Mouse (Mus musculus) G1E (cell line): ENCODE measurements around the gene Sox2. TPM values are rescaled to one million over a fixed set of nuclear protein-coding genes. Genes with fewer than 3 reads are reported as not detected.

ENCODE experiments used
- ATAC-seq: 2 replicates; pipeline ENCODE4 v1.8.0; 2016; ENCODE audit warnings: mild to moderate bottlenecking; ENCODE audit not compliant: insufficient number of reproducible peaks, poor library complexity, low FRiP score, severe bottlenecking; ENCODE audit errors: extremely low read depth
- DNase-seq: peaks from one replicate; pipeline ENCODE4 v3.0.0; 2012; ENCODE audit warnings: low spot score
- H3K27me3 ChIP-seq: 2 replicates; pipeline ENCODE4 v1.6.1; 2012; ENCODE audit warnings: mild to moderate bottlenecking, low read length, inconsistent platforms; ENCODE audit not compliant: insufficient read depth
- H3K36me3 ChIP-seq: replicated peaks from 2 replicates; pipeline ENCODE3; 2012; ENCODE audit warnings: mild to moderate bottlenecking, inconsistent platforms
- H3K4me1 ChIP-seq: 2 replicates; pipeline ENCODE4 v1.6.1; 2012; ENCODE audit warnings: low read depth, low read length, inconsistent platforms, mixed read lengths; ENCODE audit not compliant: insufficient read depth
- H3K4me3 ChIP-seq: 2 replicates; pipeline ENCODE4 v1.5.1; 2012; ENCODE audit warnings: low read depth, mild to moderate bottlenecking, inconsistent platforms, low read length, moderate library complexity, mixed read lengths
- H3K9me3 ChIP-seq: replicated peaks from 2 replicates; pipeline ENCODE4 v1.6.1; 2012; ENCODE audit warnings: inconsistent platforms
- CTCF ChIP-seq: IDR thresholded peaks from 2 replicates; pipeline ENCODE4 v1.5.1; 2012; ENCODE audit warnings: low read depth, low read length, inconsistent platforms, mixed read lengths
- GATA1 ChIP-seq: IDR thresholded peaks from 2 replicates; pipeline ENCODE4 v1.6.1; 2012; ENCODE audit warnings: borderline replicate concordance, low read length, inconsistent platforms, mixed read lengths
- GATA2 ChIP-seq: IDR thresholded peaks from 2 replicates; pipeline ENCODE4 v1.6.1; 2012; ENCODE audit warnings: low read depth, low read length, inconsistent platforms, borderline replicate concordance
- POLR2AphosphoS5 ChIP-seq: IDR thresholded peaks from 2 replicates; pipeline ENCODE4 v1.6.1; 2012; ENCODE audit warnings: low read depth, low read length, inconsistent platforms; ENCODE audit not compliant: insufficient replicate concordance
- TAL1 ChIP-seq: conservative IDR thresholded peaks from 2 replicates; pipeline ENCODE4 v1.6.1; 2012; ENCODE audit warnings: low read depth, low read length, inconsistent platforms, mixed read lengths
- polyA plus RNA-seq: library from polyadenylated mRNA; stranded (reverse); fragments of >175 nt; gene quantifications from 2 replicates; pipeline ENCODE4 v1.2.3, GENCODE M21; 2012
- total RNA-seq, 2 experiments: library from RNA; stranded (forward) in 1 of 2; stranded (reverse) in 1 of 2; fragments of 200-1000 nt in 1 of 2; fragments of >200 nt in 1 of 2; fragmentation: Nextera tagmentation in 1 of 2; gene quantifications; 2 replicates each; pipeline ENCODE4 v1.2.3; 2014 to 2017

Gene Sox2
- total and polyA plus RNA-seq, 3 experiments = 0.11 TPM; not detected in 2

DNA sequence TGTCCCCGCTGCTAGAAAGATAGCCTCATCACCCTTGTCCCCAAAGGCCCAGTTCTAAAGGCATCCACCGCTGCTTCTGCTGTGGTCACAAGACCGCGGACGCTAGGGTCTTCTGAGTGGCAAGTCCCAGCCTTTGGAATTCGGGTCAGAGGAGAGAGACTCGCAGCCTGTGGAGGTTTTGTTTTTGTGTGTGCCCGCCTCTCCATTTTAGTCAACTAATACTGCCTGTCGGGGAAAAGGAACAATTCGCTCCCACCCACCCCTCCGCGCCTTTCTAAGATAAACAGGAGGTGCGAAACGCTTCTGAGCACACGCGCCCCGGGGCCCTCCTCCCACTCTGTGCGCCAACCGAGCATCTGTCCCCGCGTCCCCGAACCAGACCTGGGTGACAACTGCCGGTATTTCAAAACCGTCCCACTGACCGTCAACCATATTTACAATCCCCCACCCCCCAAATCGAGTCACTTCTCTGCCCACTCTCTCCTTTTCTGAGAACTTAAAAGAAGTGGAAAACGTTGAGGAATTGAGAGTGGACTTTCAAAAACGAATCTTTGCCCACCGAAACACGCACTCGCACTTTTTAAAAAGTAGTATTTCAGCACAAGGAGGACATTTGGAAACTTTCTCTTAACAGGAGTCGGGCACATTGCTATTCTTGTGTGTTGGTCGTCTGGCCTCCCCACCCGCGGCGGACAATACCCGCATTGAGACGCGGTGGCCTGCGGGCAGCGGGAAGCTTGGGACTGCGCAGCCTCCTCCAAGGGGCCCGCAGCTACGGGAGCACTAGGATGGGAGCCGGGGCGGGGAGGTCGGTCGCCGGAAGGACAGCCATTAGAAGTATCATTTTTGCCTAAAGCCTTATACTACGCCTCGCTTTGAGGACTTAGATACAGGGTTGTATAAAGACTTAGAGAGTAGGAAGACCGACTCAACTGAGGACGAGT, 12.8 kb downstream of the Sox2 start:
- Histone ChIP-seq H3K36me3 (no peaks in the 10 kb centered on the region), H3K4me3 (no peak overlapping the region), H3K4me1 (no peaks in the 10 kb centered on the region), H3K9me3 (peaks cover 52% of the 10 kb centered on the region), H3K27me3 (no peaks in the 10 kb centered on the region)
- no peak for DNase-seq
- no peak for ATAC-seq
- no peak for TF ChIP-seq TAL1
- TF ChIP-seq GATA1 = no peak
- TF ChIP-seq POLR2AphosphoS5 = no peak
- TF ChIP-seq CTCF = no peak

DNA sequence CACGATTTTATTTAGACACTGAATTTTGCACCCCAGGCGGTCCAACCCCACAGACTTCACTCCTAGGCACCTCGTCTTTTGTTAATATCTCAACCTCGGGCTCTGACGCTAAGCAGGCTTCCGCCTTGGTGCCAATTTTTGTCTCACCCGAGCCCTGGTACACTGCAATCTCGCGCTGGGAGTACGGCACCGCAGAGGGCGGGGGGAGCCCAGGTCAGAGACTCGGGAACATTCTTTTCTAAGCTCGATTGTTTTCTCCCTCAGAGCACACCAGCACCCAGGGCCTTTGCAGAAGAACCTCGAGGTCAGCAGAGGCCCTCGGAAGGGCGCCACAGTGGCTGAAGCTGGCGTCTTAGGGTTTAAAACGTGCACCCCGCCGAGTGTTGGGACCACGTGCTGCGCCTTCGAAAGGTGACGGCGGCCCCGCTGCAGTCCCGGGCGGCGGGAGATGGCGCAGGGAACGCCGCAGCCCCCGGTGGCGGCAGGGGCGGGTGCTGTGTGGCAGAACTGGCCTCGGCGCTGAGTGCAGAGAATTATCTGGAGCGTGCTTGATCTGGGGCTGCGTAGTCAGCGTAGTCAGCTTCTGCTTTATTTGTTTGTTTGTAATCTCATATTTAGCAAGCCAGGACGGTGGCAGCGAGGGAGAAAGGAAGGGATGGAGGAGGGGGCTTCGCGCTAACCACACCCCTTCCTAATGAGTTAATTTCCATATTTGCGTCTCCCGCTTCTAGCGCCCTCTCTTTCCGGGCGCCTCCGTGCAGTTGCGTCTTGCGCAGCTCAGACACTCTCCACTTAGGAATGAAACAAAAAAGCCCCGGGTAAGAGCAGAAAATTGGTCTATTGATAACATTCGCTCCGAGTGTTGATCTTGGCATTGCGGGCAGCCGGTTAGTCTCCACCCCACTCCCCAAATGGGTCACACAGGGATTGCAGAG, 13.8 kb downstream of the Sox2 start:
- DNase-seq = no peak
- Histone ChIP-seq H3K4me1 (no peaks in the 10 kb centered on the region), H3K36me3 (no peaks in the 10 kb centered on the region), H3K9me3 (peaks cover 49% of the 10 kb centered on the region), H3K4me3 (no peak overlapping the region; the same call in 1 of the 2 replicates), H3K27me3 (no peaks in the 10 kb centered on the region)
- TF ChIP-seq POLR2AphosphoS5 (no peak), TAL1 (no peak), CTCF (no peak), GATA2 (no peak), GATA1 (no peak)
- ATAC-seq = no peak

DNA sequence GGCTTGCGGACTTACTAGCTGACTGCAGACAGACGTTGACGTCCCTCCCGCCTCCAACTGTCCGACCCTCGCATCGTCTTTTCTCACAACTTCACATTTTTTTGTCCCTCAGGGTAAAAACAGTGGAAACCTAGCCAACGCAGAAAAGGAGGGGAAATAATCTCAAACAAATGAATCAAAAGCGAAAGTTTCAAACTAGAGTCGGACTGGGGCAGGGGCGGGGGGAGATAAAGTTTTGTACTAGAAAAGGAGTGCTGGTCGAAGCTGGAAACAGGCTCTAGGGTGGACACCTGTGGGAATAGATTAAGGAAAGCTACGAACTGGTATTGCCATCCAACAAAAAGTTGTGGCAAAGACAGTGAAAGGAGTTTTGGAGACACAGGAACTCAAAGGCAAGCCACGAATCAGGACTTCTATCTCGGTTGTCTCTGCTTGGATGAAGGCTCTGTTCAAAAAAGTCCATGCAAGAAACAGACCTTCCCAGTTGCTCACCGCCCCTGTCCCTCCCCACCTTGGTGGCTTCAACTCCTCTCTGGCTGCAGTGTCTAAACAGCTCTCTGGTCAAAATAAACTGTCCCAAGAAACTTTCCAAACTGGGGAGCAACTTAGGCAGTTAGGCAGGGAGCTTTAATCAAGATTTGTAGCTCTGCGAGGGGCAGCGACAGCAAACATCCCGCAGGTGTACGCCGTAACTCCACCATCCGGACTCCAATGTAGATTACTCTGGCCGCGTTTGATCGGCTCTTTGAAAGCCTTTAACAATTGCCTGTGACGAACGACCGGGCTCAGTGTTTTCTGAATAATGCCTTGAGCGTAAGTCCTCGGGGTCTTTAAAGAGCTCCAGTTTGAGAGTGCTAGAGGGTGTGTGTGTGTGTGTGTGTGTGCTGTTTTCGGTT, 14.7 kb downstream of the Sox2 start:
- ATAC-seq (no peak), DNase-seq (no peak)
- TF ChIP-seq GATA1 (no peak), TAL1 (no peak), CTCF (no peak), POLR2AphosphoS5 (no peak), GATA2 (no peak)
- H3K9me3 ChIP-seq = peaks cover 50% of the 10 kb centered on the region
- H3K4me3 ChIP-seq = no peak overlapping the region
- no peaks in the 10 kb centered on the region for H3K27me3 ChIP-seq
- H3K4me1 ChIP-seq = no peaks in the 10 kb centered on the region
- no peaks in the 10 kb centered on the region for H3K36me3 ChIP-seq

DNA sequence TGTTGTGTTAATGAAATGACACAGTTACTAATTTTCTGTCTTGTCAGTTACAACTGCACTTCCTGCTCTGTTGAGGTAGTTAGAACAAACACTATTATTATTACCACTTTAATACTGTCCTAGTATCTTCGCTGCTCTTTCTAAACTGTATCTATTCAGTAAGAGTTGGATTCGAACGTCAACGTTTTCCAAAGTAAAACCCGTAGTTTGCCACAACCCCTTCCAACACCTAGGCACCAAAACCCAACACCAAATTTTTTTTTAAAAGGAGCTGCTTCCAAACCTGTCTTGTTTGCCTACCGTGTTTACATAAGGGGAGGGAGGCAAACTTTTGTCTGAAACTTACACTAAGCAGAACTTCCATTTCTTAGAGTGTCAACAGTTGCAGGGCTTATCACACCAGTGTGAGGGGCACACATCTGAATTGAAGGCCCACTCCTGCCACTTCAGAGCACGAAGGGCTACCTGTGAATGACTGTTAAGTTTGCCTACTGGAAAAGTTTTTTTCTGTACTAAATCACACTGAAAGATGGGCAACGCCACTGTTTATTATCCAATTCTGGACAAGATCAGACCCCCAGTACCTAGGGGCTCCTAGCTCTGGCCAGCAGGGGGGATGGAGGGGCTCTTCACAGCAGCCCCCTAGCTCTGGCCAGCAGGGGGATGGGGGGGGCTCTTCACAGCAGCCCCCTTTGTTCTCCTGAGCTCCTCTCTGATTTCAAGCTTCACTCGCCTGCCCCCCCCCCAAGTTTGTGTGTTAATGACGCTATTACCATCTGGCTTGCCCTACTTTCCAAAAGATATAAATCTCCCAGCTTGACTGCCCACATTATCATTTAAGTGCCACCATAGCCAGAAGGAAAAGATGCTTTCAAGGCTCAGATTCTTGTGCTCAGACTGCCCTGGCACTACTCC, 15.8 kb downstream of the Sox2 start:
- ATAC-seq (no peak), DNase-seq (no peak)
- Histone ChIP-seq H3K9me3 (peaks cover 58% of the 10 kb centered on the region), H3K4me1 (no peaks in the 10 kb centered on the region), H3K27me3 (no peaks in the 10 kb centered on the region), H3K4me3 (no peak overlapping the region), H3K36me3 (no peaks in the 10 kb centered on the region)
- TF ChIP-seq POLR2AphosphoS5 (no peak), GATA1 (no peak), TAL1 (no peak), CTCF (no peak), GATA2 (no peak)

DNA sequence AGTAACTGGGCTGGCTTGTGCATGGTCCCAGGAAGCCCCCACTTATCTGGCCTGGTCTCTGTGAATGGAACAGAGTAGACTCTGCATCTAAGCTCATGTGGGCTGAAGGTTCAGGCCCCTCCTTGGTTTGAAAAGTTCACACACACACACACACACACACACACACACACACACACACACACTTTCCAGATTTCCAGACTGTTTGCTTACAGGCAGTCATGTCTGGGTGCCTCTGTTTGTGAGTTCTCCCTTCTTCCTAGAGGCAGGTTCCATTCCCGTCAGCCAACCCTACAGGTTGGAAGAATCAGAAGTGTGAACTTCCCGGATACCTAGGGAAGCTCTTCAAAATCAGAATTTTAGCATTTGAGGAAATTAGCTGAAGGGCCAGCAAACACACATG, 17.0 kb downstream of the Sox2 start:
- Histone ChIP-seq H3K27me3 (no peaks in the 10 kb centered on the region), H3K36me3 (no peaks in the 10 kb centered on the region), H3K4me1 (no peaks in the 10 kb centered on the region), H3K4me3 (no peak overlapping the region), H3K9me3 (peaks cover 51% of the 10 kb centered on the region)
- TF ChIP-seq GATA2 (no peak), CTCF (no peak), POLR2AphosphoS5 (no peak), TAL1 (no peak), GATA1 (no peak)
- DNase-seq (no peak), ATAC-seq (no peak)
